Mouse (Mus musculus) embryonic facial prominence, embryonic 12.5 days (tissue): ENCODE results near the gene Cyp4f39. TPM values are rescaled to one million over a fixed set of nuclear protein-coding genes. Genes with fewer than 3 reads are reported as not detected.
"Not testable (repeated sequence)": the region's sequence is repeated elsewhere in the genome, so short reads cannot be mapped to it uniquely, and the experiment has no call there.

ENCODE experiments used
- ATAC-seq: fragments of 200-750 bp; cut with Nextera tagmentation; 2 replicates; pipeline ENCODE4 v1.8.0; 2017; ENCODE audit not compliant: insufficient number of reproducible peaks, insufficient read depth, low FRiP score, low TSS enrichment
- H3K27ac ChIP-seq: fragments of 300-500 bp; sonication (generic); 2 replicates; pipeline ENCODE4 v1.5.1; 2016; ENCODE audit warnings: mild to moderate bottlenecking
- H3K27me3 ChIP-seq: fragments of 300-500 bp; sonication (generic); 2 replicates; pipeline ENCODE4 v1.6.1; 2016; ENCODE audit warnings: mild to moderate bottlenecking, moderate library complexity
- H3K36me3 ChIP-seq: fragments of 300-500 bp; sonication (generic); 2 replicates; pipeline ENCODE4 v1.6.1; 2016; ENCODE audit warnings: mild to moderate bottlenecking
- H3K4me1 ChIP-seq: fragments of 300-500 bp; sonication (generic); 2 replicates; pipeline ENCODE4 v1.6.1; 2016
- H3K4me2 ChIP-seq: fragments of 300-500 bp; sonication (generic); replicated peaks from 2 replicates; pipeline ENCODE4 v1.6.1; 2016; ENCODE audit warnings: mild to moderate bottlenecking, moderate library complexity
- H3K4me3 ChIP-seq: fragments of 300-500 bp; sonication (generic); 2 replicates; pipeline ENCODE4 v1.5.1; 2016; ENCODE audit warnings: mild to moderate bottlenecking
- H3K9ac ChIP-seq: fragments of 300-500 bp; sonication (generic); 2 replicates; pipeline ENCODE4 v1.6.1; 2016; ENCODE audit warnings: mild to moderate bottlenecking, moderate library complexity
- H3K9me3 ChIP-seq: fragments of 300-500 bp; sonication (generic); 2 replicates; pipeline ENCODE4 v1.6.1; 2016; ENCODE audit warnings: mild to moderate bottlenecking, moderate library complexity
- WGBS: fragments of 180-500 bp; shearing (Covaris S2); methylation state at CpG from one replicate; pipeline ENCODE4 v1.1.7; 2016; 5-methylcytosine and 5-hydroxymethylcytosine counted together
- polyA plus RNA-seq: library from polyadenylated mRNA; unstranded; fragments of >200 nt; fragmentation: Nextera tagmentation; extraction: Ambion mirVana; gene quantifications from 2 replicates; pipeline ENCODE4 v1.2.1, GENCODE M21; 2016

Gene Cyp4f39
- polyA plus RNA-seq, 1 experiment from 2014 or later = 0.70 TPM

- Histone ChIP-seq H3K27me3 (no peaks in the 10 kb centered on the region), H3K9me3 (no peaks in the 10 kb centered on the region), H3K27ac (peak within 1 kb of the TSS; percentile 88), H3K4me3 (peak within 1 kb of the TSS; percentile 49), H3K36me3 (peaks cover 8% of the 10 kb centered on the region; the same call in 1 of the 2 replicates), H3K9ac (peak within 1 kb of the TSS; percentile 57), H3K4me2 (peak within 1 kb of the TSS; percentile 74), H3K4me1 (peaks cover 9% of the 10 kb centered on the region)
- 1% methylated on average over 30 of the region's 30 CpGs for WGBS
- ATAC-seq = peak; percentile 91
These were observed 53.6 kb downstream of the Cyp4f39 start, which contains the start of gene Cyp4f17 for GRCm38 (mm10) chr17:32505851-32506728. TSS of gene Cyp4f17 (plus strand) at chr17:32506050.

- Histone ChIP-seq H3K9ac (peak overlapping the region; percentile 57), H3K4me3 (peak overlapping the region; percentile 49), H3K9me3 (no peaks in the 10 kb centered on the region), H3K27me3 (no peaks in the 10 kb centered on the region), H3K36me3 (peaks cover 8% of the 10 kb centered on the region; the same call in 1 of the 2 replicates), H3K27ac (peak overlapping the region; percentile 88), H3K4me1 (peaks cover 9% of the 10 kb centered on the region), H3K4me2 (peak overlapping the region; percentile 74)
- WGBS = 28% methylated on average over 9 of the region's 9 CpGs
- no peak for ATAC-seq
These were observed 54.3 kb downstream of the Cyp4f39 start for GRCm38 (mm10) chr17:32506729-32507245.

- H3K9me3 ChIP-seq = no peaks in the 10 kb centered on the region
- H3K27me3 ChIP-seq = no peaks in the 10 kb centered on the region
- H3K36me3 ChIP-seq = peaks cover 15% of the 10 kb centered on the region
- H3K4me3 ChIP-seq = no peak overlapping the region
- no peak for ATAC-seq
- H3K27ac ChIP-seq = no peak overlapping the region
- H3K9ac ChIP-seq = no peak overlapping the region
- no peaks in the 10 kb centered on the region for H3K4me1 ChIP-seq
- WGBS = 85% methylated on average over 5 of the region's 5 CpGs
- H3K4me2 ChIP-seq = no peak overlapping the region
These were observed 63.6 kb downstream of the Cyp4f39 start for GRCm38 (mm10) chr17:32516126-32516525.

- H3K27ac ChIP-seq = no peak overlapping the region
- H3K4me3 ChIP-seq = no peak overlapping the region
- WGBS = 86% methylated on average over 5 of the region's 5 CpGs
- no peak overlapping the region for H3K9ac ChIP-seq
- H3K27me3 ChIP-seq = no peaks in the 10 kb centered on the region
- peaks cover 28% of the 10 kb centered on the region for H3K36me3 ChIP-seq
- no peak overlapping the region for H3K4me2 ChIP-seq
- no peaks in the 10 kb centered on the region for H3K9me3 ChIP-seq
- no peak for ATAC-seq
- H3K4me1 ChIP-seq = no peaks in the 10 kb centered on the region
These were observed 69.5 kb downstream of the Cyp4f39 start for GRCm38 (mm10) chr17:32521981-32522380.

- H3K4me2 ChIP-seq = no peak overlapping the region
- no peaks in the 10 kb centered on the region for H3K4me1 ChIP-seq
- no peak overlapping the region for H3K27ac ChIP-seq
- H3K36me3 ChIP-seq = peaks cover 28% of the 10 kb centered on the region
- H3K9ac ChIP-seq = no peak overlapping the region
- H3K9me3 ChIP-seq = no peaks in the 10 kb centered on the region
- 86% methylated on average over 4 of the region's 4 CpGs for WGBS
- no peak for ATAC-seq
- no peaks in the 10 kb centered on the region for H3K27me3 ChIP-seq
- no peak overlapping the region for H3K4me3 ChIP-seq
These were observed 69.9 kb downstream of the Cyp4f39 start for GRCm38 (mm10) chr17:32522386-32522785.

- no peak for ATAC-seq
- peaks cover 29% of the 10 kb centered on the region for H3K36me3 ChIP-seq
- H3K27ac ChIP-seq = no peak overlapping the region
- H3K4me3 ChIP-seq = no peak overlapping the region
- no peaks in the 10 kb centered on the region for H3K9me3 ChIP-seq
- WGBS = 91% methylated on average over 5 of the region's 5 CpGs
- no peak overlapping the region for H3K4me2 ChIP-seq
- H3K4me1 ChIP-seq = no peaks in the 10 kb centered on the region
- H3K27me3 ChIP-seq = no peaks in the 10 kb centered on the region
- no peak overlapping the region for H3K9ac ChIP-seq
These were observed 70.3 kb downstream of the Cyp4f39 start for GRCm38 (mm10) chr17:32522816-32523215.

- Histone ChIP-seq H3K4me2 (no peak overlapping the region), H3K27ac (no peak overlapping the region), H3K4me3 (no peak overlapping the region), H3K36me3 (peaks cover 30% of the 10 kb centered on the region), H3K9me3 (no peaks in the 10 kb centered on the region), H3K4me1 (no peaks in the 10 kb centered on the region), H3K27me3 (no peaks in the 10 kb centered on the region), H3K9ac (no peak overlapping the region)
- 87% methylated on average over 11 of the region's 11 CpGs for WGBS
- ATAC-seq = no peak
These were observed 71.4 kb downstream of the Cyp4f39 start for GRCm38 (mm10) chr17:32523895-32524294.

- not testable (repeated sequence) for H3K9me3 ChIP-seq, H3K9ac ChIP-seq, H3K27ac ChIP-seq, H3K4me1 ChIP-seq, H3K4me3 ChIP-seq, ATAC-seq, H3K27me3 ChIP-seq, H3K4me2 ChIP-seq
- peaks cover 21% of the 10 kb centered on the region for H3K36me3 ChIP-seq
- 92% methylated on average over 1 of the region's 1 CpGs for WGBS
These were observed 73.8 kb downstream of the Cyp4f39 start for GRCm38 (mm10) chr17:32526341-32526740.

GRCm38 (mm10) chr17:32527748-32528147 lies 75.2 kb downstream of the Cyp4f39 start:
- H3K4me2 ChIP-seq = no peak overlapping the region

GRCm38 (mm10) chr17:32528408-32529337 lies 76.2 kb downstream of the Cyp4f39 start:
- H3K4me2 ChIP-seq = peak overlapping the region; percentile 36
- 0 out of 2 replicates have a peak overlapping the region, but pooled peaks have one; percentile 14 for H3K4me3 ChIP-seq
- H3K36me3 ChIP-seq = peaks cover 21% of the 10 kb centered on the region
- 15% methylated on average over 26 of the region's 26 CpGs for WGBS
- H3K4me1 ChIP-seq = no peaks in the 10 kb centered on the region
- ATAC-seq = peak; percentile 52; the same call in 1 of the 2 replicates
- H3K27ac ChIP-seq = no peak overlapping the region
- H3K9me3 ChIP-seq = no peaks in the 10 kb centered on the region
- H3K27me3 ChIP-seq = no peaks in the 10 kb centered on the region
- H3K9ac ChIP-seq = 0 out of 2 replicates have a peak overlapping the region, but pooled peaks have one; percentile 7

More at GRCm38 (mm10) chr17:32527748-32528147, 75.2 kb downstream of the Cyp4f39 start:
- H3K27me3 ChIP-seq = no peaks in the 10 kb centered on the region
- no peaks in the 10 kb centered on the region for H3K4me1 ChIP-seq
- 86% methylated on average over 11 of the region's 11 CpGs for WGBS
- H3K27ac ChIP-seq = no peak overlapping the region
- peaks cover 21% of the 10 kb centered on the region for H3K36me3 ChIP-seq
- H3K9me3 ChIP-seq = no peaks in the 10 kb centered on the region
- ATAC-seq = no peak
- H3K4me3 ChIP-seq = no peak overlapping the region
- H3K9ac ChIP-seq = no peak overlapping the region

- H3K4me3 ChIP-seq, H3K4me2 ChIP-seq, H3K36me3 ChIP-seq, H3K27ac ChIP-seq, ATAC-seq, H3K27me3 ChIP-seq, H3K9me3 ChIP-seq, H3K4me1 ChIP-seq, H3K9ac ChIP-seq: not testable (repeated sequence)
- 57% methylated on average over 4 of the region's 4 CpGs for WGBS
These were observed 79.8 kb downstream of the Cyp4f39 start for GRCm38 (mm10) chr17:32532356-32532755.
